Comparison of ENCODE assay signal across 9 mouse cellular contexts in the genomic region with DNA sequence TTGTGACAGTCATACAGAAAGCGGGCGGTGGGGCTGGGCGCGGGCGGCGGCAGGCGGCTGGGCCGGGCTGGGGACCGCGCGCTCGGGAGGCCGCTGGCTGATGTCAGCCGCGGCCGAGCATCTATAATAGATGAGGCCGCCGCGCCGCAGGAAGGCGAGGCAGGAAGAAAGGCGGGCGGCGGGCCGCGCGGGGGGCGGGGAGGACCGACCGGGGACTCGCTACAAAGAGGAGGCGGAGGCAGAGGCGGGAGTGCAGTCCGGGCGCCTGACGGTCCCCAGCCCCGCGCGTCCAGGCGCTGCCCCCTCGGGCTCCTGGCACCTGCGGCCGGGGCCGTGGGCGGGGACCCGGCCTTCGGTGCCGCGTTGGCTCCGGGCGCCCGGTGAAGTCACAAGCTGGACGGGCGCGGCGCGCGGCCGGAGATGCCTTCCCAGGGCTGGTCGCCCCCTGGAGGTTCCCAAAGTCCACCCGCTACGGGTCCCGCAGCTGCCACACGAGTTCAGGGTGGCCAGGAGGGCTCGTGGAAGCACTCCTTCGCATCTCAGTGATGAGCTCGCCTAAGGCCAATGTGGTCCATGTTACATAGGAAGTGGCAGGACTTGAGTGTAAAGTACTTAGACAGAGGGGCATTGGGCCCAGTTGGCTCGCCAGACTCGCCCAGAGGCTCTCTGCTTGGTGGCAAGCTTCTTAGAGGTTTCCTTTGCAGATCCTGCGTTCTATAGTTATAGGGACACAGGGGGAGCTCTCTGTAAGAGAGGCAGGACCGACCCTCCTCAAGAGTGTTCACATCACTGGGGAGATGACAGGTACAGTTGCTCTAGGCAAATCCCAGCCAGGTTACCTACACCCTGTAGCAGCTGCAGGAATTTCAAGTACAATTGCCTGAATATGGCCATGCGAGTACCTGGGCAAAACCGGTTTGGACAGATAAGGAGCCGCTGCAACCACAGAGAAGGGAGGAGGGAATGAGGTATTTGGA. TPM values are rescaled to one million over a fixed set of nuclear protein-coding genes. Genes with fewer than 3 reads are reported as not detected.
DNase-seq lines count a peak whose midpoint lies in the region; ATAC-seq and TF ChIP-seq lines count a peak whose summit lies in the region.
"Had no signal": no experiment of that assay in that cellular context is flagged by ENCODE, and none has a peak within 500 bp of the region (broad histone marks: within the 10 kb centered on the region; RNA-seq: fewer than 3 reads in every experiment).

Gene Coro2b, minus strand, starts transcription at position 390 of the 977 bp plus-strand sequence.

- H3K36me3 ChIP-seq in hindbrain, embryonic 11.5 days (ENCODE audit: control insufficient read depth, insufficient read depth, low read length): no peaks in the 10 kb centered on the region
- H3K36me3 ChIP-seq in lung, postnatal 0 days (ENCODE audit: insufficient read depth, low read length): no peaks in the 10 kb centered on the region

- H3K9ac ChIP-seq in hindbrain, embryonic 11.5 days (ENCODE audit: low read depth, low read length): peak within 1 kb of the TSS; percentile 91
- peak within 1 kb of the TSS; percentile 62 for H3K9ac ChIP-seq in lung, postnatal 0 days (replicated peaks; ENCODE audit: low read depth)

- peak; percentile 75 for ATAC-seq in hindbrain, embryonic 11.5 days (ENCODE audit: low FRiP score)
- ATAC-seq in lung, postnatal 0 days: peak; percentile 80
- no peak for ATAC-seq in megakaryocyte-erythroid progenitor cell, adult 5-6 weeks (replicated peaks; ENCODE audit: low FRiP score, low TSS enrichment, poor library complexity, severe bottlenecking)

- peak within 1 kb of the TSS; percentile 91 for H3K27ac ChIP-seq in hindbrain, embryonic 11.5 days (ENCODE audit: low read depth, low read length)
- H3K27ac ChIP-seq in lung, postnatal 0 days (ENCODE audit: low read length): peak within 1 kb of the TSS; percentile 69
- H3K27ac ChIP-seq: macrophage had no signal

- 2% methylated on average over 60 of the region's 74 CpGs for WGBS in hindbrain, embryonic 11.5 days
- WGBS in lung, postnatal 0 days: 4% methylated on average over 46 of the region's 74 CpGs

- TF ChIP-seq CTCF in lung, postnatal 0 days (IDR thresholded peaks at IDR 0.05): peak; percentile 56

- H3K27me3 ChIP-seq in hindbrain, embryonic 11.5 days (ENCODE audit: control insufficient read depth, insufficient read depth, low read length): no peaks in the 10 kb centered on the region
- no peaks in the 10 kb centered on the region for H3K27me3 ChIP-seq in lung, postnatal 0 days (replicated peaks; ENCODE audit: insufficient read depth, low read length)

- peak within 1 kb of the TSS; percentile 75 for H3K4me2 ChIP-seq in hindbrain, embryonic 11.5 days (replicated peaks; ENCODE audit: low read depth, low read length)
- H3K4me2 ChIP-seq in lung, postnatal 0 days (replicated peaks; ENCODE audit: low read depth, low read length): peak within 1 kb of the TSS; percentile 82

- TF ChIP-seq EP300 in lung, postnatal 0 days (IDR thresholded peaks at IDR 0.05): 0 out of 2 replicates have a peak, but pooled peaks have one; percentile 40

- H3K4me1 ChIP-seq in hindbrain, embryonic 11.5 days (replicated peaks; ENCODE audit: control insufficient read depth, insufficient read depth, low read length): peaks cover 18% of the 10 kb centered on the region
- H3K4me1 ChIP-seq in lung, postnatal 0 days (ENCODE audit: insufficient read depth, low read depth, low read length): peaks cover 10% of the 10 kb centered on the region

- DNase-seq in R1 (ENCODE audit: low read depth, low spot score): peak; percentile 58
- DNase-seq in cerebellum, adult 9-10 months: peak; percentile 81
- peak; percentile 57 to 64 for DNase-seq in frontal cortex, postnatal 25 days (ENCODE audit: low spot score in 2 of 2)
- DNase-seq in hindbrain, embryonic 11.5 days (ENCODE audit: low spot score): peak; percentile 84
- DNase-seq in layer of hippocampus, postnatal 10 days (ENCODE audit: low spot score in 2 of 2): peak; percentile 69 to 79
- DNase-seq in lung, postnatal 0 days (ENCODE audit: low spot score): peak; percentile 80
- peak; percentile 80 for DNase-seq in right cerebral cortex, postnatal 25 days

- H3K4me3 ChIP-seq in hindbrain, embryonic 11.5 days (ENCODE audit: low read depth, low read length): peak within 1 kb of the TSS; percentile 62
- peak within 1 kb of the TSS; percentile 64 for H3K4me3 ChIP-seq in lung, postnatal 0 days (ENCODE audit: low read depth, low read length)

- no peaks in the 10 kb centered on the region for H3K9me3 ChIP-seq in hindbrain, embryonic 11.5 days (ENCODE audit: control insufficient read depth, low read length)
- no peaks in the 10 kb centered on the region for H3K9me3 ChIP-seq in lung, postnatal 0 days (ENCODE audit: low read length)

RNA-seq across cellular contexts. Expression of gene Coro2b, which starts in this region (rescaled TPM):
- 19.5 and 20.5 TPM in 2 replicates for polyA plus RNA-seq in hindbrain, embryonic 11.5 days (2014; fragmentation: Nextera tagmentation; extraction: Ambion mirVana)
- 100 to 1,000 TPM; 131 to 136 TPM for total RNA-seq in layer of hippocampus, postnatal 10 days (2021)
- 13.9 and 15.8 TPM in 2 replicates for polyA plus RNA-seq in lung, postnatal 0 days (2015; fragmentation: Nextera tagmentation; extraction: Ambion mirVana)
- 1.2 TPM in 1 of 2 replicates, not detected in the other for total RNA-seq in megakaryocyte-erythroid progenitor cell, adult 5-6 weeks (2014; fragmentation: Nextera tagmentation)
- total RNA-seq in megakaryocyte-erythroid progenitor cell, adult 5-6 weeks (2017): not detected in 2 replicates

Comparison
In these comparisons a context has a peak if more than half of its experiments do, and no peak if none do; other contexts are left out.
1. RNA of gene Coro2b (total RNA-seq): 131 to 136 TPM in layer of hippocampus, postnatal 10 days; 1.2 TPM in megakaryocyte-erythroid progenitor cell, adult 5-6 weeks; every median in the first group is over 10 times any median in the second.
2. Peak in every context shown above with its lines, with median percentiles within 50 percentile points of each other: DNase-seq.